Comparison of ENCODE assay signal across 18 mouse cellular contexts in the genomic region with DNA sequence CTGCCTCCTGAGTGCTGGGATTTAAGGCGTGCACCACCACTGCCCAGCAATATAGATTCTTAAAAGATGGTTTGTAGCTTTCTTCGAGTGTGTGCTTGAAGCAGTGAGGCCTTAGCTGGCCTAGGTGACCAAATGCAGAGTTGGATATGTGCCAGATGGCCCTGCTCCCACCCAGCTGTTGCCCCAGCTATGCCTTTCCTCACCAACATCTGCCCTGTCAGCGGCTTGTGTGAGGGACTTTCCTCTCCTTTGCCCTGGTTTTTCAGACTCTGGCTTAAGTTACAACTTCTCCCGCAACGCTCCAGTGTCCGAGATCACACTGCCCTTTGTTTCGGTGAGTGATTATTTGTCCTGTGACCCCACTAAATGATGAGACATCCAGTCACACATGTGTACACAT. TPM values are rescaled to one million over a fixed set of nuclear protein-coding genes. Genes with fewer than 3 reads are reported as not detected.
DNase-seq lines count a peak whose midpoint lies in the region; TF ChIP-seq lines count a peak whose summit lies in the region.
"Had no signal": no experiment of that assay in that cellular context is flagged by ENCODE, and none has a peak within 500 bp of the region (broad histone marks: within the 10 kb centered on the region; RNA-seq: fewer than 3 reads in every experiment).

No protein-coding gene starts in this region.

- H3K4me3 ChIP-seq in C2C12 (ENCODE audit: insufficient read depth, poor library complexity, severe bottlenecking) = no peak overlapping the region
- H3K4me3 ChIP-seq: embryonic facial prominence, embryonic 12.5 days; forebrain, embryonic 12.5 days; midbrain, embryonic 12.5 days had no signal

- H3K27me3 ChIP-seq in C2C12 (ENCODE audit: control insufficient read depth, insufficient read depth, insufficient read length) = no peaks in the 10 kb centered on the region
- H3K27me3 ChIP-seq: embryonic facial prominence, embryonic 12.5 days; forebrain, embryonic 12.5 days; midbrain, embryonic 12.5 days had no signal

- TF ChIP-seq CTCF in C2C12 (IDR thresholded peaks at IDR 0.05; ENCODE audit: control insufficient read depth, insufficient read depth, insufficient read length) = no peak

- intact Hi-C loops in heart, postnatal 25 days (cut with DNase I) = loop anchor here (5.0 kb wide), 1 partner anchor 112 kb away; no protein-coding TSS in a partner anchor

- DNase-seq in heart, adult 18-20 months = peak; percentile 51 to 67
- no peak for DNase-seq in heart, postnatal 25 days (ENCODE audit: low spot score)
- DNase-seq in gastrocnemius, adult 18-20 months (ENCODE audit: low spot score) = peak; percentile 39
- DNase-seq in kidney, postnatal 14 days = peak; percentile 86
- no peak for DNase-seq in urinary bladder, postnatal 4 days (ENCODE audit: low spot score in 2 of 2)
- DNase-seq in cerebellum, adult 18-20 months = no peak
- DNase-seq in thymus, adult 18-20 months = no peak
- DNase-seq: cerebellum, postnatal 10 days; layer of hippocampus, adult 9-11 months; spleen, adult 18-20 months had no signal

- H3K79me2 ChIP-seq in C2C12 (ENCODE audit: control insufficient read depth, insufficient read depth) = peaks cover 45% of the 10 kb centered on the region

- no peak overlapping the region for H3ac ChIP-seq in C2C12 (ENCODE audit: control insufficient read depth, insufficient read length, low read depth)

- peaks cover 90% of the 10 kb centered on the region for H3K36me3 ChIP-seq in C2C12 (ENCODE audit: control insufficient read depth, insufficient read depth)

- H3K79me3 ChIP-seq in C2C12 (ENCODE audit: low read depth) = peaks cover 6% of the 10 kb centered on the region

TF ChIP-seq in C2C12, 6 proteins besides CTCF, POLR2A, EP300 and RAD21:
- TF ChIP-seq MYOG (IDR thresholded peaks at IDR 0.05; ENCODE audit: control insufficient read depth, extremely low read depth, insufficient read length) = no peak
- peak; percentile 30 for TF ChIP-seq MYOD1 (IDR thresholded peaks at IDR 0.05; ENCODE audit: control insufficient read depth, insufficient read length, low read depth)

RNA-seq across cellular contexts. Expression of gene Cflar, which starts 33.3 kb away (rescaled TPM):
- 10 to 100 TPM; 65.2 to 75.0 TPM for total RNA-seq in heart, adult 18-20 months (2021)
- total RNA-seq in heart, postnatal 25 days (2021) = 10 to 100 TPM; 52.1 to 59.3 TPM
- polyA plus RNA-seq in C2C12 (2012; fragmentation: generic; extraction: Trizol) = 23.6 TPM
- 10 to 100 TPM; 36.3 to 46.3 TPM for total RNA-seq in gastrocnemius, adult 18-20 months (2021)

RNA-seq across cellular contexts. Expression of gene Als2cr12, which starts 48.9 kb away (rescaled TPM):
- not detected for total RNA-seq in heart, adult 18-20 months (2021)
- not detected for total RNA-seq in heart, postnatal 25 days (2021)
- 0.23 TPM for polyA plus RNA-seq in C2C12 (2012; fragmentation: generic; extraction: Trizol)
- not detected for total RNA-seq in gastrocnemius, adult 18-20 months (2021)
- total RNA-seq: gastrocnemius, postnatal 36 days had no signal
- polyA plus RNA-seq: embryonic facial prominence, embryonic 12.5 days; forebrain, embryonic 12.5 days; heart, embryonic 16.5 days; limb, embryonic 11.5 days; liver, embryonic 16.5 days; midbrain, embryonic 12.5 days had no signal

RNA-seq across cellular contexts. Expression of gene Casp8, which starts 50.5 kb away (rescaled TPM):
- total RNA-seq in heart, adult 18-20 months (2021) = 1 to 10 TPM; 6.4 to 8.0 TPM
- 1 to 10 TPM; 8.0 to 8.2 TPM for total RNA-seq in heart, postnatal 25 days (2021)
- 11.8 TPM for polyA plus RNA-seq in C2C12 (2012; fragmentation: generic; extraction: Trizol)
- total RNA-seq in gastrocnemius, adult 18-20 months (2021) = 1 to 10 TPM; 1.6 to 3.3 TPM

Comparison
In these comparisons a context has a peak if more than half of its experiments do, and no peak if none do; other contexts are left out.
1. DNase-seq: peak in heart, adult 18-20 months (2 of 2), gastrocnemius, adult 18-20 months (single experiment) and kidney, postnatal 14 days (single experiment); none in heart, postnatal 25 days (single experiment), urinary bladder, postnatal 4 days (0 of 2), cerebellum, adult 18-20 months (0 of 2) and thymus, adult 18-20 months (0 of 2).